Mouse (Mus musculus): ENCODE results near the gene Prep.
"Not testable (repeated sequence)": the region's sequence is repeated elsewhere in the genome, so short reads cannot be mapped to it uniquely, and the experiment has no call there.

Prep gene

DNA sequence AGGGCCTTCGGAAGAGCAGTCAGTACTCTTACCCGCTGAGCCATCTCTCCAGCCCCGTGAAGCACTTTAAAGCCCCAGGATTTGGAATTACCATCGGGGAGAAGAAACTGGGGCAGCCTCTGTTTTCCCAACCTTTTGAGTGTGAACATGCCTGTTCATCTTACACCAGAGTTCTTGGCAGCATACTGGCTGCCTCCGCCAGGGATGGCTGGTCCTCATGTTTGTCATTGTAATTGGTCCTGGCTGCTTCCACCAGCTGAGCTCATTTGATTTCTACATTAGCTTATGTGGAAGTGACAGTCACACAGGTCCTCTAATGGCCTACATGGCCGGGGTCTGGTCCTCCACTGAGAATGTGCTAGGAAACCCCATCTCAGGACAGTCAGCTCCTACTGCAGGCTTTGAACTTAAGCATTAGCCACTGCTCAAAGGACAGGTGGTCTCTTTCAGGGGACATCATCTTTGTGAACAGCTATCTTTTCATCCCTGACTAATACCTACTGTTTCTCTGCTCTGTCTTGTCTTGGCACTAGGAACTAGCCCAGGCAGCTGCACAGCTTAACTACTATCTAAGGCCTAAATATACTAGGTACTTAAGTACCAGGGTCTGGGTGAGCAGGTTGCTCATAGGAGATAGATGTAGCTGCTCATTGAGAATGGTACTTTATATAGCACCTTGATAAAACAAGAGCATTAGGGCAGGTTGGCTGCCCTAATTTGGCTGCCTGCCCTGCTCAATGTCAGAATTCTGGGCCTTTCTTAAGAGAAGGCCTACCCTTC lies 77.2 kb downstream of the Prep start:
- in situ Hi-C loops (cut with MboI; ENCODE audit: low pct_unique_long_range_greater_than_20kb in 1 of 2, low sequenced_read_pairs in 2 of 2, unreplicated experiment in 1 of 2), result no loop called here

DNA sequence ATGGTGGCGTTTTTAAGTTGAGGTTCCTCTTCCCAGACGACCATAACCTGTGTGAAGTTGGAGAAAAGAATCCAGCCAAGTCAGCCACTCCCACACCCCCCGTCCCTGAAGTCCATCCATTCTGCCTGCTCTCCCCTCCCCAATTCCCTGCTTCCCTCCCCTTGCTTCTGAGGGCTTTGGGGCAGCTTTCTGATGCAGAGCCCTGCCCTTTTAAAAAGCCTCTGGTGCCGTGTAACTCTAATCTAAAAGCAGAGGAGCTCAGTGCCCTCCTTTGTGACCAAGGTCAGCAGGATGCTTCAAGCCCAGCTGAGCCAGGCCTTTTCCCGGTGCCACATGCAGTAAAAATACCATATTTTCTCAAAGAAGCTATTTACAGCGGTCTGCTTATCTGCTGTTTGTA lies 79.8 kb downstream of the Prep start:
- in situ Hi-C loops (cut with MboI; ENCODE audit: low pct_unique_long_range_greater_than_20kb in 1 of 2, low sequenced_read_pairs in 2 of 2, unreplicated experiment in 1 of 2), result no loop called here

DNA sequence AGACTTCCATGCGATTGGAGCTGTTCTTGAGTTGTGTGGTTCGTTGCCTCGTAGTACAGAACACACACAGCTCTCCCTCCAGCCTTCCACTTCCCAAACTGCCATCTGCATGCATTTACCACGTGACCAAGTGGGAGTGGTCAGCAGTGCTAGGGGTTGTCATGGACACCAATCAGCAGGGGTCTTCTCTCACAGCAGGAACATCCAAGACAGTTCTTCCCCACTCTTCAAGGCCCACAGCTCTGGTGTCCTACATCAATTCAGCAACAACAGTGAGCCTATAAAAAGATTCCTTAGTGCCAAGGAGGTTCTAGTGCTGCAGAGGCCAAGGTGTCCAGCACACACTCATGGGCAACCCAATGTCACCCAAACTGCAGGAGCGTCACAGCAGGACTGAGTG lies 84.1 kb downstream of the Prep start:
- in situ Hi-C loops (cut with MboI; ENCODE audit: low pct_unique_long_range_greater_than_20kb in 1 of 2, low sequenced_read_pairs in 2 of 2, unreplicated experiment in 1 of 2), result no loop called here

DNA sequence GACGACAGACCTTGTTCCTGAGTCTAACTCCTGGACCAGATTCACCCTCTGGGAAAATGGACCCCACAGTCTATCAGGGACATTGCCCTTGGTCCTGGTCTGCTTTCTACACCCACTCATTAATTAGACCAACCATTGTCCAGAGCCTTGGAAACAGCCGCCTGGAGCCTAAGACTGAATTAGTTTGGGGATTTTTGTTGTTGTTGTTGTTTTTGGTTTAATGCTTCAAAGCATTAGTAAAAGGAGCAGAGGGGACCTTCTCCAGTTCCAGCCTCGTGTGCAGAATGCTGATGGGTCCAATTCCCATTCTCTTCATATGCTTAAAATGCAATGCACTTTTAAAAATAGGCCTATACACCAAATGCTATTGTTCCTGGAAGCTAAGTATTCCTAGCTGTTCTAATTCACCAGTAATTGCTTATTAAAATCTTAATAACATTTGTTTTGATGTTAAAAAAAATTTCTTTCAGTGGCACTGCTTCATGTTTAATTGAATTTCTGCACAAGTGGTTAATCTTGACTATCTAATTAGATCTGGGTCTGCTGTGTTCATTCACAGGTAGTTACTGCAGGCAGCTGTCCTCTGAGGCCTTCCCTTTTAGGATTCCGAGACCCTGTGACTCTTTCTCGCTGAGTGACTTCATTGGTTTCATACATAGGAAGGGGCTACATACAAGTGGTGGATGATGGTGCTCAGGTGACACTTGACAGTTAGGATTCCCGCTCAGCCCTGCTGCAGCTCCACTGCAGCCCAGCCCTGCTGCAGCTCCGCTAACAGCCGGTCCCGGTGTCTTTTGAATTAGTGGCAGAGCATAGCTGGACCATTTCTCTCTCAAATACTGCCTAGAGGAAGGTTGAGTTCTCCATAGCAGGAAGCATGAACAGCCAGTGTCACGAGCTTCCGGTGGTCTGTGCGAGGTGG lies 85.0 kb downstream of the Prep start:
- in situ Hi-C loops (cut with MboI; ENCODE audit: low pct_unique_long_range_greater_than_20kb in 1 of 2, low sequenced_read_pairs in 2 of 2, unreplicated experiment in 1 of 2), result no loop called here

DNA sequence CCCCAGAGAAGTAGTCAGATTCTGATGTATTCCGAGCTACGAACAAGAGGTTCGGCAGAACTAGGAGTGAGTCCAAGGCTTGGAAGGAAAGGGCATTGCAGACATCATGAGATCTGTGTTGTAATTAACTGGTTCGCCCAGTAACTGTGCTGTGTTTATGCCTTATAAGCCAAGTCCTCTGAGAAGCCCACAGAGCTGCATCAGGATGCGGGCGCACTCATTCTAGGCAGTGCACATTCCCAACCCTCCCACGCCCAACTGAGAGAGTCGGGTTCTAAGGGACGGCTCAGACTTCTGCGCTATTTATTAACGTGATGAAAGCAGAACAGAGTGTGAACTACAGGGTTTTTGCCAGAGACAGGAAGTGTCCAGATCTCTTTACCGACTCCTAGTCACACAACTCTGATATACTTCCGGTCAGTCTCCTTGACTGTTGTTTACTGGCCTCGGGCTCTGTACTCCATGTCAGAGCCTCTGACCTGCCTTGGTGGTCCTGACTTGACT lies 87.6 kb downstream of the Prep start:
- in situ Hi-C loops (cut with MboI; ENCODE audit: low pct_unique_long_range_greater_than_20kb in 1 of 2, low sequenced_read_pairs in 2 of 2, unreplicated experiment in 1 of 2), result no loop called here

DNA sequence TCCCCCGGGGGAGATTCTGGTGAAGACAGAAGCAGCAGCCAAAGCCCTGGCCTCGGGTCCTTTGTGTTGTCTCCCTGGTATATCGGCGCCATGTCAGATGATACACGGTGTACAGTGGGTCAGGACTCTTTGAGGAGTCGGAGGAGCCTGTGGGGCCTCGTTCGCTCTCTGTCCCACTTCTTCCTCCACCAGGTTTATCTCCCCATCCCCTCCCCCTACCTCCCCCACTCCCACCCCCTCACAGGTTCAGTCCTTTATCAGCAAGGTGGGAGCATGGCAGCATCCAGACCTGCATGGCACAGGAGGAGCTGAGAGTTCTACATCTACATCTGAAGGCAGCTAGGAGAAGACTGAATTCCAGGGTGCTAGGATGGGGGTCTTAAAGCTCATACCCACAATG lies 98.8 kb downstream of the Prep start:
- in situ Hi-C loops (cut with MboI; ENCODE audit: low pct_unique_long_range_greater_than_20kb in 1 of 2, low sequenced_read_pairs in 2 of 2, unreplicated experiment in 1 of 2), result no loop called here

DNA sequence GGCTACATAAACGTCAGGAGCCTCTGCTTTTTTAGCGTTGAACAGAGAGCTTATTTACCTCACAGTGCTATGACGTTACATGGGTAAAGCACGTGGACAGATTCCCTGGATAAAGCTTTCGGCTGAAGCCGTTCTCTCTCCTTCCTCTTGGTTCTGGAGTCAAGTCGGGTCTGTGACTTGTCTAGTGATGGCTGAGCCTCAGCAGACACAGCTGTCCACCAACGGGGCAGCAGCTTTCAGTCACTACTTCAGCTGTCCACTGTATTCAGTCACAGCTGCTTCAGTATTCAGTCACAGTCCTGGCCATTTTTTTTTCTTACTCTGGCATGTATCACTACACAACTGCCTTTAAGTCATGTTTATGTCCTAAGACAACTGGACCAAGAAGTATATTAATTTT lies 106.9 kb downstream of the Prep start:
- in situ Hi-C loops (cut with MboI; ENCODE audit: low pct_unique_long_range_greater_than_20kb in 1 of 2, low sequenced_read_pairs in 2 of 2, unreplicated experiment in 1 of 2), result no loop called here

DNA sequence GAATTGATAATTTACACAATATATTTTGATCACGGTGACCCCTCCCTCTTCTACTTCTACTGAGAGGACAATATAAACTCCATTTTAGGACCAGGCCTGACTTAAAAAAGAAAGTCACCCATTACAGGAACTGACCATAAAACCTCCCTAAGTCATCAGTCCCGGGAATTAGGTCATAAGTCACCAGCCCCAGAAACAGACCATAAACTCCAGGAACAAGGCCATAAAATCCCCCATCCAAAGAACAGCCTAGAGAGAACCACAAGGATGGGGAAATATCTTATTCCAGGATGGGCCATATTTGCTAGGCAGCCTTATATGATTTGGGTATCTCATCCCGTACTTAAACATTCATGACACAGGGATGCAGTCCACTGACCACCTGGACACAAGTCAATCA lies 107.3 kb downstream of the Prep start:
- in situ Hi-C loops (cut with MboI; ENCODE audit: low pct_unique_long_range_greater_than_20kb in 1 of 2, low sequenced_read_pairs in 2 of 2, unreplicated experiment in 1 of 2), result no loop called here

DNA sequence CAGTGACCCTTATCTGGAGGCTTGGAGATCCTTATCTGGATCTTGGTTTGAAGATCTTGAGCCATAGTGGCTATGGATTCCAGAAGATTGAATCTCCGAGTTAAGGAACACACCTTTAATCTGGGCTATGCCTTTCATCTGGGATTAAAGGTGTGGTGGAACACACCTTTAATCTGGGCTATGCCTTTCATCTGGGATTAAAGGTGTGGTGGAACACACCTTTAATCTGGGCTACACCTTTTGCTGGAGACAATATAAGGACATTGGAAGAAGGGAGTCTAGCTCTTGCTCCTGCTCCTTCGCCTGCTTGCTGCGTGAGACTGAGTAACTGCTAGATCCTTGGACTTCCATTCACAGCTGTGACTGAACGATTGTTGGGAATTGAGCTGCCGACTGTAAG lies 110.8 kb downstream of the Prep start, which contains the start of gene Popdc3:
Gene Popdc3 (plus strand): TSS at position 301 of the 400 bp plus-strand sequence.
- in situ Hi-C loops (cut with MboI; ENCODE audit: low pct_unique_long_range_greater_than_20kb in 1 of 2, low sequenced_read_pairs in 2 of 2, unreplicated experiment in 1 of 2), result not testable (repeated sequence)

DNA sequence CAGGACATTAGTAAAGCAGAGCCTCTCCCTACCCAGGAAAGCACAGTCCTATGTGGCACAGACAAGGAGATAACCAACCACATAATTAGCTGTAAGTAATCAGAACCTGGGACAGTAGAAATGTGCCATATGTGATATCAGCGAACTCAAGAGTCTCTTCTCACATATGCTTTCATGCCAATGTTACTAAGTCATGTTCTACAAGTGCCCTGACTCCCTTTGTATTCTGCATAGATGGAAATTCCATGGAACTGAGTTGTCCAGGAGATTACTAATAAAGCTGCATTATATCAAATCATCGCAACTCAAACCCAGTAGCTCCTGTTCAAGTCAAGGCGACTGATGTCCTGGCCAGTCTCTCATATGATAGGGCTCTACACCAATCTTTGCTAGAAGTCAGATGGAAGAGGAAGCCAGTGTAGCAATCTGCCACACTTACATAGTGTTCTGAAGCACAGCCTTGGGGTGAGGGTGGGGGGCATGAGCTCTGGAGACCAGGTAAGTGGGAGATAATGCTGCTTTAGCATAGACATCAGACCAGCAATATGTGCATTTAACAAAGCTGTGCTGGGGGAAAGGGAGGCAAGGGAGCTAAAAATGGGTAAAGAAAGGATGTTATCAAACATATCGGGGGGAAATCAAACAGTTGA lies 113.8 kb downstream of the Prep start:
- in situ Hi-C loops (cut with MboI; ENCODE audit: low pct_unique_long_range_greater_than_20kb in 1 of 2, low sequenced_read_pairs in 2 of 2, unreplicated experiment in 1 of 2), result no loop called here

DNA sequence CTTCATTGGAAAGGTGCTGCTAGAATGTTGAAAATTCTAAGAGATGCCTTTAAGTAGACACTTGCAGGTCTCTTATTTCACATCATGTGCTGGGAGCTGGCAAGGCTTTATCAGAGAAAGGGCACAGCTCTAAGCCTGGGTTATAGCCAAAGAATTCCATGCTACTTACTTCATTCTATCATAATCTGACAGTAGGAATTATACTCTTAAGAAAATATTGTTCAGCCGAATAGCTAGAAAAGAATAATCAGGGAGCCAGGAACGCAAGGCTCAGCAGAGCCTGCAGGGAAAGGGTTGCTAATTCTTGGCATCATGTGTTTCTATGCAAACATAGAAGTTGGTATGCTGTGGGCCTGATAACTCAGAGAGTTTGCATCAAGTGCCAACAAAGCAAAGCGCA lies 114.3 kb downstream of the Prep start:
- in situ Hi-C loops (cut with MboI; ENCODE audit: low pct_unique_long_range_greater_than_20kb in 1 of 2, low sequenced_read_pairs in 2 of 2, unreplicated experiment in 1 of 2), result no loop called here

DNA sequence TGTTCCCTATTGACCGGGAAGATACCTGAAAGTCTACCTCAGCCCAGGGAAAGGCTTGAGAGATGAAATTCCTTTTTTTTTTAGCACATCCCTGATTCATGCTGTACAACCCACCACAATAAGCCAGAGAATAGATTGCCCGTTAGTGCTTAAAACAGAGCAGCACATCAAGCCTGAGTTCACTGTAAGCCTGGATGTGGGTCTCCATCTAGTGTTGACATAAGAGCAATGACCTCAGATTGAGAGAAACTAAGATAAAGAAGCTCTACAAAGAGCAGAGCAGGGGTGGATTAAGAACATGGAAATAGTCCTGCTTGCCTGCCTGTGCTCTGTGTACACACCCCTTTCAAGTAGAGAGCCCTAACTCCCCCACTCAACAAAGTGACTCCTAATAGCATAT lies 118.5 kb downstream of the Prep start:
- in situ Hi-C loops (cut with MboI; ENCODE audit: low pct_unique_long_range_greater_than_20kb in 1 of 2, low sequenced_read_pairs in 2 of 2, unreplicated experiment in 1 of 2), result no loop called here

DNA sequence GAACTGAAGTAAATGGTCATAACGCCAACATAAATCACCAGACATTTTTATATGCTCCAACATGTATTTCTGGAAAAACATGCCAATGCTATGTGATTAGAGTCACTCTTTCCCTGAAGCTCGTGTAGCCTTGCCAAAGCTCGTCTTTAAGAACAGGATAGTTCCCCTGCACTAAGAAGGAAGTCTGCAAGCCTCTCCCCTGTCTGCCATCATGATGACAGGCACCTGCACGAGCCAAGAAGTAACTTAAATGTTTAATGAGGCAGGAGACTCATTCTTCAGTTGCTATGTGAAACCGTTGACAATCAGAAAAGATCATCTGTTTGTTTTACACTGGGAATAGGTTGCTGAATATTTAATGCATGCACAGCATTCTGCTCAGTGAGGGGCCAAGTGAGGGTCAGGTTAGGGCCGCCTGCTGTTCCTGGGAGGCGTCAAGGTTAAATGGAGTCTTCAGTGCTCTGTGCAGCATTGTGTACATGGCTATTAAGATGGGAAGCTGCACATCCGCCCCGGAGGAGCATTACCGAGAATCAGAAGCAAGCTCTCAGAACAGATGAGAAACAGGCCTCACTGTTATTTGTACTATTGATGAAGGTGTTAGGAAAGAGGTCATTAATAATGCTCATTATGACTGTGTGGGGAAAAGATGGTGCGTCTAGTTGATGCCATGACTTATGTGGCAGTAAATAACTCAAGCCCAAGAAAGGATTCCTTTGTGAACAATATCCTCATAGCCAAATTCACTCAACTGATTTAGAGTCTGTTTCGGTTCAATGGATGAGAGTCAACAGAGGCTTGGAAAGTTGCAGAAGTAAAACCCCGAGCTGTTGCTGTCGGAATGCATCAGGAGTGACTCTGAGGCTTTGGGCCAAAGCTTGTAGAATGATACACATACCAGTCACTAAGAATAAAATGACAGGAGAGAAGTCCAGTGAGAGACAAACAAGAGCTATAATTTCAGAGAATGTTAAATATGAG lies 126.6 kb downstream of the Prep start:
- in situ Hi-C loops (cut with MboI; ENCODE audit: low pct_unique_long_range_greater_than_20kb in 1 of 2, low sequenced_read_pairs in 2 of 2, unreplicated experiment in 1 of 2), result no loop called here

DNA sequence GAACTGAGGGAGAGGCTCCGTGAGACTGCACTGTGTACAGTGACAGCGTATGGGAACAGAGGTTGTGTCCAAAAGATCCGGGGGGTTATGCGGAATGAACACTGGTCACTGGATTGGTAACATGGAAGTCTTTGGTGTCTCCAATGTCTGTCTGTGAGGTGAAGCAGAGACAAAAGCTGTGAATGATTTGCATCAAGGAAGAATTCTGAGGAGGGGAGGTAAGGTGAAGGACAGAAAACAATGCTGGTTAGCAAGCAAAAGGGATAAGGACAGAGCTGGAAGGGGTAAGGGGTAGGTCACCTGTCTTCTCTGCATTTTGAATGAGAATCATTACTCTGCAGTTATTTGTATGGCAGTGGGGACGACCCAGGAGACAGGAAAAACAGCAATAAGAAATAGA lies 127.5 kb downstream of the Prep start:
- in situ Hi-C loops (cut with MboI; ENCODE audit: low pct_unique_long_range_greater_than_20kb in 1 of 2, low sequenced_read_pairs in 2 of 2, unreplicated experiment in 1 of 2), result no loop called here

DNA sequence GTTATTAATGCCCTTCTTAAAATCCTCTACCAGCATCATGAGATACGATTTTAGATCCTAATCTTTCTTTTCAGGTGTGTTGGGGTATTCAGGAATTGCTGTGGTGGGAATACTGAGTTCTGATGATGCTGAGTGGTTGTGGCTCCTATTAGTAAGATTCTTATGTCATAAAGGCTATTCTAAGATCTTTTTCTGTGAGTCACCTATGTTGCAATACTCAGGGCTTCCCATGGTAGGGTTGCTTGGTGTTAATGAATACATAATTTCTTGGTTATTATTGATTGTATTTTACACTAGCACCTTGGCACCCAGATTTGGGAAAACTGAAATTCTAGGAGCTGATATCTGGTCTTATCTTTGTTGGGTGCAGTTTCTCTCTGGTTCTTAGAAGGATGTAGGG lies 137.6 kb downstream of the Prep start:
- in situ Hi-C loops (cut with MboI; ENCODE audit: low pct_unique_long_range_greater_than_20kb in 1 of 2, low sequenced_read_pairs in 2 of 2, unreplicated experiment in 1 of 2), result no loop called here

DNA sequence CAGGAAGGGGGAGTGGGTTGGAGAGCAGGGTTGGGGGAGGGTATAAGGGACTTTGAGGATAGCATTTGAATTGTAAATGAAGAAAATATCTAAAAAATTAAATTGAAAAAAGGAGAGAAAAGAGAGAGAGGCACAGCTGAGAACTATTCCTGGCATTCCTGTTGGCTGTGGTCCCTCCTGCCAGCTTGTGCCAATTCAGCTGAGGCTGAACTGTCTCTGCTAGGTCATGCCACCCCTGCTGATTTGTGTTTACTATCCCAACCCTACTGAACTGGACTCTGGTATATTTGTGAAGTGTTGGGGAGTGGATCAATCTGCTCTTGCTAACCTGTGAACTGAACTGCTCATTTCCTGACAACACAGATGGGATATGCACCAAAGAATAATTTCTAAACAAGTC lies 143.2 kb downstream of the Prep start:
- in situ Hi-C loops (cut with MboI; ENCODE audit: low pct_unique_long_range_greater_than_20kb in 1 of 2, low sequenced_read_pairs in 2 of 2, unreplicated experiment in 1 of 2), result no loop called here

DNA sequence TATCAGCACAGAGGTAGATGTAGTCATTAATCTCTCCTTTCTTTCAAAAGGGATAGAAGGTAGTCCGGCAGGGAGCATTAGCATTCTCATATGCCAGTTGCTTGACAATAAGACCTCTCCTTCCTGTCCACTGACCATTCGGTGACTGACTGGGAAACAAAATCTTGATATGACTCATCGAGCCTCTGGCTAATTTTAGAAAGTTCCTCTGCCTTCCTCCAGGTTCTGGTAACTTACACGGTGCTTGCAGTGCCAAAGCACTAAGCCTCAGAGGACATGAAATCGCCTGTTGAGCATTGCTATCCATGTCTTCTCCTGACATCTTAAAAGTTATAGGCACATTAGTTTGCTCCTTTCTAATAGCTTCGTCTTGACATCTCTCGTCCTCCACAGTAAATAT lies 149.7 kb downstream of the Prep start:
- in situ Hi-C loops (cut with MboI; ENCODE audit: low pct_unique_long_range_greater_than_20kb in 1 of 2, low sequenced_read_pairs in 2 of 2, unreplicated experiment in 1 of 2), result no loop called here

Data from mouse embryonic stem cell (cell line).